Mouse (Mus musculus): Measurements from ENCODE around the gene Zfp740. TPM values are rescaled to one million over a fixed set of nuclear protein-coding genes. Genes with fewer than 3 reads are reported as not detected.
"Not testable (repeated sequence)": the region's sequence is repeated elsewhere in the genome, so short reads cannot be mapped to it uniquely, and the experiment has no call there.

Gene Zfp740
- polyA plus RNA-seq, 1 experiment from 2014 or later: 90.0 TPM

- WGBS: 89% methylated on average over 16 of the region's 16 CpGs
- H3K36me3 ChIP-seq (ENCODE audit: poor library complexity, severe bottlenecking): peaks cover 58% of the 10 kb centered on the region
- H3K4me2 ChIP-seq: no peak overlapping the region
- H3K9ac ChIP-seq: no peak overlapping the region
- H3K9me3 ChIP-seq (replicated peaks): no peaks in the 10 kb centered on the region
- H3K27ac ChIP-seq: no peak overlapping the region
- 0 out of 2 replicates have a peak, but pooled peaks have one; percentile 13 for ATAC-seq
- no peaks in the 10 kb centered on the region for H3K27me3 ChIP-seq
- H3K4me3 ChIP-seq: no peak overlapping the region
- H3K4me1 ChIP-seq: no peaks in the 10 kb centered on the region
Observed at GRCm38 (mm10) chr15:102216459-102217228, 13.6 kb downstream of the Zfp740 start.

- ATAC-seq: 0 out of 2 replicates have a peak, but pooled peaks have one; percentile 19
- 92% methylated on average over 7 of the region's 7 CpGs for WGBS
- H3K36me3 ChIP-seq (ENCODE audit: poor library complexity, severe bottlenecking): peaks cover 51% of the 10 kb centered on the region
Observed at GRCm38 (mm10) chr15:102217325-102217724, 14.3 kb downstream of the Zfp740 start.

GRCm38 (mm10) chr15:102222386-102222785 lies 19.3 kb downstream of the Zfp740 start:
- Histone ChIP-seq H3K9ac (no peak overlapping the region), H3K9me3 (replicated peaks) (no peaks in the 10 kb centered on the region), H3K36me3 (ENCODE audit: poor library complexity, severe bottlenecking) (peaks cover 5% of the 10 kb centered on the region), H3K4me3 (no peak overlapping the region), H3K27ac (no peak overlapping the region), H3K27me3 (peaks cover 33% of the 10 kb centered on the region), H3K4me2 (no peak overlapping the region), H3K4me1 (peaks cover 15% of the 10 kb centered on the region)
- WGBS: 61% methylated on average over 10 of the region's 10 CpGs
- ATAC-seq: no peak

More at GRCm38 (mm10) chr15:102217325-102217724, 14.3 kb downstream of the Zfp740 start:
- no peaks in the 10 kb centered on the region for H3K9me3 ChIP-seq (replicated peaks)
- no peaks in the 10 kb centered on the region for H3K27me3 ChIP-seq
- H3K4me3 ChIP-seq: no peak overlapping the region
- H3K4me1 ChIP-seq: no peaks in the 10 kb centered on the region
- H3K27ac ChIP-seq: no peak overlapping the region
- H3K4me2 ChIP-seq: no peak overlapping the region
- H3K9ac ChIP-seq: no peak overlapping the region

GRCm38 (mm10) chr15:102224186-102224991 lies 21.3 kb downstream of the Zfp740 start:
- ATAC-seq: peak; percentile 86
- Histone ChIP-seq H3K36me3 (ENCODE audit: poor library complexity, severe bottlenecking) (no peaks in the 10 kb centered on the region), H3K9me3 (replicated peaks) (no peaks in the 10 kb centered on the region), H3K4me1 (peaks cover 15% of the 10 kb centered on the region), H3K27ac (no peak overlapping the region), H3K4me2 (peak overlapping the region; percentile 84), H3K27me3 (peaks cover 33% of the 10 kb centered on the region), H3K4me3 (peak overlapping the region; percentile 43), H3K9ac (peak overlapping the region; percentile 66)
- WGBS: 4% methylated on average over 43 of the region's 43 CpGs

- no peaks in the 10 kb centered on the region for H3K9me3 ChIP-seq (replicated peaks)
- peak overlapping the region; percentile 84 for H3K4me2 ChIP-seq
- H3K27me3 ChIP-seq: peaks cover 33% of the 10 kb centered on the region
- H3K4me3 ChIP-seq: peak overlapping the region; percentile 43
- no peak for ATAC-seq
- H3K36me3 ChIP-seq (ENCODE audit: poor library complexity, severe bottlenecking): no peaks in the 10 kb centered on the region
- WGBS: 24% methylated on average over 21 of the region's 21 CpGs
- H3K27ac ChIP-seq: no peak overlapping the region
- peak overlapping the region; percentile 66 for H3K9ac ChIP-seq
- H3K4me1 ChIP-seq: peaks cover 15% of the 10 kb centered on the region
Observed at GRCm38 (mm10) chr15:102224992-102225617, 22.1 kb downstream of the Zfp740 start.

GRCm38 (mm10) chr15:102225619-102226018 lies 22.6 kb downstream of the Zfp740 start:
- Histone ChIP-seq H3K27me3 (peaks cover 33% of the 10 kb centered on the region), H3K4me1 (peaks cover 15% of the 10 kb centered on the region)
- not testable (repeated sequence) for H3K27ac ChIP-seq; H3K9me3 ChIP-seq (replicated peaks); H3K4me2 ChIP-seq; ATAC-seq; H3K9ac ChIP-seq; H3K4me3 ChIP-seq; H3K36me3 ChIP-seq (ENCODE audit: poor library complexity, severe bottlenecking)
- WGBS: 78% methylated on average over 6 of the region's 6 CpGs

- H3K4me1 ChIP-seq: peaks cover 7% of the 10 kb centered on the region; the same call in 1 of the 2 replicates
- no peak overlapping the region for H3K9ac ChIP-seq
- ATAC-seq: no peak
- no peak overlapping the region for H3K4me2 ChIP-seq
- H3K36me3 ChIP-seq (ENCODE audit: poor library complexity, severe bottlenecking): no peaks in the 10 kb centered on the region
- H3K27me3 ChIP-seq: peaks cover 8% of the 10 kb centered on the region
- H3K4me3 ChIP-seq: no peak overlapping the region
- 86% methylated on average over 17 of the region's 17 CpGs for WGBS
- H3K9me3 ChIP-seq (replicated peaks): no peaks in the 10 kb centered on the region
- no peak overlapping the region for H3K27ac ChIP-seq
Observed at GRCm38 (mm10) chr15:102230408-102231321, 27.6 kb downstream of the Zfp740 start.

GRCm38 (mm10) chr15:102231748-102232147 lies 28.7 kb downstream of the Zfp740 start, which contains the start of gene Itgb7:
Itgb7 (minus strand) TSS chr15:102231944.
- WGBS: 60% methylated on average over 6 of the region's 6 CpGs

GRCm38 (mm10) chr15:102232764-102233163 lies 29.7 kb downstream of the Zfp740 start:
- peaks cover 9% of the 10 kb centered on the region; the same call in 1 of the 2 replicates for H3K4me1 ChIP-seq
- H3K4me3 ChIP-seq: no peak overlapping the region
- no peaks in the 10 kb centered on the region for H3K27me3 ChIP-seq
- H3K9me3 ChIP-seq (replicated peaks): no peaks in the 10 kb centered on the region
- no peak overlapping the region for H3K4me2 ChIP-seq
- H3K9ac ChIP-seq: no peak overlapping the region
- no peaks in the 10 kb centered on the region for H3K36me3 ChIP-seq (ENCODE audit: poor library complexity, severe bottlenecking)
- no peak overlapping the region for H3K27ac ChIP-seq
- WGBS: 87% methylated on average over 7 of the region's 7 CpGs
- no peak for ATAC-seq

More at GRCm38 (mm10) chr15:102231748-102232147, 28.7 kb downstream of the Zfp740 start, which contains the start of gene Itgb7:
- H3K27me3 ChIP-seq: no peaks in the 10 kb centered on the region
- H3K9ac ChIP-seq: no peak within 1 kb of the TSS
- no peaks in the 10 kb centered on the region for H3K9me3 ChIP-seq (replicated peaks)
- no peak for ATAC-seq
- no peak within 1 kb of the TSS for H3K4me2 ChIP-seq
- H3K36me3 ChIP-seq (ENCODE audit: poor library complexity, severe bottlenecking): no peaks in the 10 kb centered on the region
- no peak within 1 kb of the TSS for H3K27ac ChIP-seq
- H3K4me1 ChIP-seq: peaks cover 9% of the 10 kb centered on the region; the same call in 1 of the 2 replicates
- no peak within 1 kb of the TSS for H3K4me3 ChIP-seq

- no peak for ATAC-seq
- 47% methylated on average over 2 of the region's 2 CpGs for WGBS
Observed at GRCm38 (mm10) chr15:102233896-102234295, 30.8 kb downstream of the Zfp740 start.

More at GRCm38 (mm10) chr15:102233896-102234295, 30.8 kb downstream of the Zfp740 start:
- Histone ChIP-seq H3K4me2 (no peak overlapping the region), H3K36me3 (ENCODE audit: poor library complexity, severe bottlenecking) (no peaks in the 10 kb centered on the region), H3K4me3 (no peak overlapping the region), H3K27me3 (no peaks in the 10 kb centered on the region), H3K9ac (no peak overlapping the region), H3K4me1 (peaks cover 9% of the 10 kb centered on the region; the same call in 1 of the 2 replicates), H3K27ac (no peak overlapping the region), H3K9me3 (replicated peaks) (no peaks in the 10 kb centered on the region)
